Mouse (Mus musculus) lung, postnatal 0 days (tissue): ENCODE data around the gene Nkx6-2.

Experiments
- CTCF ChIP-seq: IDR thresholded peaks from 2 replicates; pipeline ENCODE4 v1.5.1; 2016; ENCODE audit warnings: antibody characterized with exemption, mild to moderate bottlenecking
- EP300 ChIP-seq: IDR thresholded peaks from 2 replicates; pipeline ENCODE4 v1.6.1; 2016; ENCODE audit warnings: antibody characterized with exemption, mild to moderate bottlenecking, control low read depth

DNA sequence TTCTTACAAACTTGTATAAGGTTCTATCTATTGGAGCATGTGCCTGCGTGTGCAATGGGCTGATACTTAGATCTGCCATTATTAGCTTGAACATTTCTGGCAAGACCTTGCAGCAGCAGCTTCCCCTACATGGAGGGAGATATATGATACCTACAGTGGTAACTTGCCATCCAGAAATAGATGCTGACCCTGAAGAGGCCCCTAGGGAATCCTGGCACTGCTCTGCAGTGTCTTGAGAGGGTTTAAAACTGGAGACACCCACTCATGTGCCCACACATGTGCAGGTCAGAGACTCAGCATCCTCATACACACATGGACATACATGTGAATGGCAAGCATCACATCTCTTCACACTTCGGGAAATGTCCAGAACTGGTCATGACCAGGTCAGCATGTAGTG is 18.4 kb downstream of the Nkx6-2 start:
- TF ChIP-seq CTCF, result no peak
- TF ChIP-seq EP300, result no peak
